Mouse (Mus musculus): ENCODE measurements around the gene Tlr7.

GRCm38 (mm10) chrX:167329620-167330019, 738 bp downstream of the Tlr7 start:
- TF ChIP-seq CTCF (IDR thresholded peaks at IDR 0.05; ENCODE audit: extremely low read depth, insufficient read depth, low read length) = no peak
- no peak for TF ChIP-seq POLR2A (IDR thresholded peaks at IDR 0.05; ENCODE audit: extremely low read depth, insufficient read depth, low read length)

Measured in cortical plate, adult 2 months (tissue).